Mouse (Mus musculus) liver, embryonic 11.5 days (tissue): ENCODE results near the gene Hist1h3e. TPM values are rescaled to one million over a fixed set of nuclear protein-coding genes. Genes with fewer than 3 reads are reported as not detected.
"Not testable (repeated sequence)": the region's sequence is repeated elsewhere in the genome, so short reads cannot be mapped to it uniquely, and the experiment has no call there.

Experiments used
- ATAC-seq: fragments of 200-750 bp; cut with Nextera tagmentation; replicated peaks from 2 replicates; pipeline ENCODE4 v1.8.0; 2017; ENCODE audit warnings: moderate number of reproducible peaks, mild to moderate bottlenecking, moderate TSS enrichment, moderate library complexity; ENCODE audit not compliant: low FRiP score
- DNase-seq: peaks from one replicate; pipeline ENCODE4 v3.0.0-alpha.2; 2017; ENCODE audit warnings: low spot score
- H3K27ac ChIP-seq: fragments of 300-500 bp; sonication (generic); 2 replicates; pipeline ENCODE4 v1.5.1; 2014; ENCODE audit warnings: mild to moderate bottlenecking, low read depth, low read length, control low read depth
- H3K27me3 ChIP-seq: fragments of 300-500 bp; sonication (generic); replicated peaks from 2 replicates; pipeline ENCODE4 v1.6.1; 2014; ENCODE audit warnings: low read length, mixed read lengths; ENCODE audit not compliant: control insufficient read depth, insufficient read depth
- H3K36me3 ChIP-seq: fragments of 300-500 bp; sonication (generic); 2 replicates; pipeline ENCODE4 v1.6.1; 2014; ENCODE audit warnings: mild to moderate bottlenecking, low read length, moderate library complexity, mixed read lengths; ENCODE audit not compliant: control insufficient read depth, insufficient read depth
- H3K4me1 ChIP-seq: fragments of 300-500 bp; sonication (generic); replicated peaks from 2 replicates; pipeline ENCODE4 v1.6.1; 2014; ENCODE audit warnings: low read length, mixed read lengths; ENCODE audit not compliant: control insufficient read depth, insufficient read depth
- H3K4me2 ChIP-seq: fragments of 300-500 bp; sonication (generic); 2 replicates; pipeline ENCODE4 v1.6.1; 2014; ENCODE audit warnings: mild to moderate bottlenecking, control low read depth, moderate library complexity
- H3K4me3 ChIP-seq: fragments of 300-500 bp; sonication (generic); 2 replicates; pipeline ENCODE4 v1.5.1; 2014; ENCODE audit warnings: low read depth, low read length, control low read depth
- H3K9ac ChIP-seq: fragments of 300-500 bp; sonication (generic); 2 replicates; pipeline ENCODE4 v1.6.1; 2014; ENCODE audit warnings: low read depth, low read length, control low read depth
- H3K9me3 ChIP-seq: fragments of 300-500 bp; sonication (generic); 2 replicates; pipeline ENCODE4 v1.6.1; 2016; ENCODE audit warnings: low read length, inconsistent platforms, mixed read lengths; ENCODE audit not compliant: control insufficient read depth
- WGBS: fragments of 180-500 bp; shearing (Covaris S2); extraction: QIAGEN DNeasy Blood & Tissue Kit; methylation state at CpG from one replicate; pipeline ENCODE4 v1.1.7; 2014; 5-methylcytosine and 5-hydroxymethylcytosine counted together
- polyA plus RNA-seq: library from polyadenylated mRNA; unstranded; fragments of >200 nt; fragmentation: Nextera tagmentation; extraction: Ambion mirVana; gene quantifications from 2 replicates; pipeline ENCODE4 v1.2.1, GENCODE M21; 2014

Hist1h3e gene
- polyA plus RNA-seq, 1 experiment from 2014 or later = 3.5 TPM

DNA sequence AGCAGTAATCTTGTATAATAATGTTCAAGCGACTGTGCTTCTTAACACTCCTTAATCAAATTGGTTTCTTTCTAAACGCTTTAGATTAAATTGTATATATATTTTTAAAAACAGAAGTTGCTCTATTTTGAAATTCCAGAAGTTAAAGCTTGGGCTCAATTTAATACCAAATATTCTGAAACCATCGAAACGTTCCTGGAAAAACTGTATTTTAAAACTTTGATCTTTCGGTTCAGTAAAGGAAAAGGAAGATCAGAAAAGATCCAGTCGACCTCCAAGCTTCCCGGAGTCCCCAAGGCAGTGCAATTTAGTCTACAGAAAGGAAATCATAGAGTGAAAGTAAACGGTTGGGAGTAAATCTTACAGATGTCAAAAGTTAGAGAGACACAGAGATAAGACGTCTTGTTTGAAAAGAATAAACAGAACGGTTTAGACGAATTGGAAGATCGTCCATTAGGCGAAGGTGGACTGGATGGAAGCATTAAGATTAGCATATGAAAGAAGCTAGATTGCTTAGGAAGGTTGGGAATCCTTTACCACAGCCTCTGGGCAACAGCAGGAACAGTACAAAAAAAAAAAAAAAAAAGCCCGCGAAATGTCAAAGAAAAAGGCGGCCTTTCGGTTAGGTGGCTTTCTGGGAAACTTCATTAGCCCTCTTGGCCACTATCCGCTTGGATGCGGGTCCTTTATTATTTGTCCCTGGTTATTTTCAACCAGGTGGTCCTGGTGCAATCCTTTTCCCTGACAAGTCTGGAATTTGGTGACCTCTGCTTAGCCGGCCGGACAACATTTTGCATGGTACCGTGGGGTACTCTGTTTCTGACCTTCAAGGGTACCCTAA, 24.1 kb upstream of the Hist1h3e start:
- Histone ChIP-seq H3K9ac (peak overlapping the region; percentile 75), H3K9me3 (no peaks in the 10 kb centered on the region), H3K36me3 (no peaks in the 10 kb centered on the region), H3K4me1 (peaks cover 28% of the 10 kb centered on the region), H3K27ac (peak overlapping the region; percentile 100), H3K4me3 (peak overlapping the region; percentile 43), H3K27me3 (no peaks in the 10 kb centered on the region), H3K4me2 (peak overlapping the region; percentile 87)
- no peak for ATAC-seq
- DNase-seq = no peak
- 3% methylated on average over 22 of the region's 22 CpGs for WGBS

GRCm38 (mm10) chr13:23585442-23586098, 23.4 kb upstream of the Hist1h3e start:
- H3K27ac ChIP-seq = peak overlapping the region; percentile 100
- DNase-seq (peak; percentile 72), ATAC-seq (peak; percentile 80)
- H3K4me2 ChIP-seq = peak overlapping the region; percentile 87
- not testable (repeated sequence) for H3K27me3 ChIP-seq, H3K36me3 ChIP-seq, H3K9me3 ChIP-seq
- H3K4me3 ChIP-seq = peak overlapping the region; percentile 52
- 2% methylated on average over 20 of the region's 36 CpGs for WGBS
- H3K9ac ChIP-seq = peak overlapping the region; percentile 69
- peaks cover 31% of the 10 kb centered on the region for H3K4me1 ChIP-seq

DNA sequence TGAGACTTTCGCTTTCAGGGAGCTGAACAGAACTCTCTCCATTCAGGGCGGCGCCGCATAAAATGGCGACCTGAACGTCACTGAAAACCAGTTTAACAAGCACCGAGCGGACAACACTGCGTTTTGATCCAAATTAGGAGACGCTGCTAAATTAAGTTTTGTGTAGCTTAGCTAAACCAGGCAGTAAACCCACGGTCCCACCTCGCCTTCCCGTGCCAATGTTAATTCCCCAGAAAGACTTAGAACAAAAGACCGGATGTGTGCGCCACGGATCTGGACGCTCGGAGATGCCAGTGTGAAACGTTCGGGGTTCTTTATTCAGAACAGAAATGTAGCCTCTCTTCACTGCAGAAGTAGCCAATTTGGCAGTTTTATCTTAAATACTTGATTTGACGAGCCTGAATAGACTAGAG, 22.9 kb upstream of the Hist1h3e start:
- Histone ChIP-seq H3K9me3 (no peaks in the 10 kb centered on the region), H3K9ac (peak overlapping the region; percentile 69), H3K4me1 (peaks cover 31% of the 10 kb centered on the region), H3K4me3 (peak overlapping the region; percentile 52), H3K4me2 (peak overlapping the region; percentile 87), H3K36me3 (no peaks in the 10 kb centered on the region), H3K27me3 (no peaks in the 10 kb centered on the region), H3K27ac (peak overlapping the region; percentile 100)
- DNase-seq (peak; percentile 80), ATAC-seq (peak; percentile 7; the same call in 1 of the 2 replicates)
- WGBS = under 1% methylated on average over 21 of the region's 21 CpGs

DNA sequence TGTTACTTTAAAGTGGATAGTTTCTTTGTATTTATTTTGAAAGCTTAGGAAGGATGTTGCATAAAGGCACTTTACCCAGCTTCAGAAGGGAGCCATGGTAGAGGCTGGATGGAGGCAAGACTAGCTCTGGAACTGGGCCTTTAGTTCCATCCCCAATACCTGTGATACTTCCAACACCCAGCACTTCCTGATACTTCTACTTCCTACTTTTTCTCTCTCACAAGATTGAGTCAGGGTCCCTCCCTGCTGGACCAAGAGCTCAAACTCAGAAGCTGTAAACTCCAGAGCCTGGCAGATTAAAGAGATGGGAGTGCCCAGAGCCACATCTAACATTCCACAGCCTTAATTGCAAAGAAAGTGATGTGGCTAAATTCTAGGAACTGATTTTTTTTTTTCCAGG, 22.2 kb upstream of the Hist1h3e start:
- ATAC-seq = no peak

DNA sequence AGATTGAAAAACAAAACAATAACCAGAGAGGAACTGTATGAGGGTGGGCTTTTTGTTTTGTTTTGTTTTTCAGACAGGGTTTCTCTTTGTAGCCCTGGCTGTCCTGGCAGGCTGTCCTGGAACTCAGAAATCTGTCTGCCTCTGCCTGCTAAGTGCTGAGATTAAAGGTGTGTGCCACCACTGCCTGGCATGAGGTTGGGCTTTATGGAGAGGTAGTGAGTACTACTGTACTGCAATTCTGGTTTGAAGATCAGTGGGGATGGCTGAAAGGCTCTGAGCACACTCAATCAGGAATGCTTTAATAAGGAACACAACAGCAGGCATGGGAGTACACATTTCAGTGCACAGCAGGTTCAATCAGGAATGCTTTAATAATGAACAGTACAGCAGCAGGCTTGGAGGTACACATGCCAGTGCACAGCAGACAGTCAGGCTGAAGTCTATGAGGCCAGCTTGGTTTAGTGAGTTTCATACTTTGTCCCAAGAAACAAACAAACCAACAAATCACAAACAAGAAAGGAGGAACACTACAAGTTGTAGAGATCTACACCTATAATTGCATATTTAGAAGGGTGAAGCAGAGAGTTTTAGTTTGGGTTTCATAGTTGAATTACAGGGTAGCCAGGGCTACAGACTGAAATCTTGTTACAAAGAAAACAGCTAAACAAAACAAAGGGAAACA, 21.4 kb upstream of the Hist1h3e start:
- Histone ChIP-seq H3K27ac (peak overlapping the region; percentile 100), H3K4me2 (peak overlapping the region; percentile 77), H3K4me1 (peaks cover 31% of the 10 kb centered on the region), H3K27me3 (no peaks in the 10 kb centered on the region), H3K9ac (peak overlapping the region; percentile 49), H3K36me3 (no peaks in the 10 kb centered on the region), H3K9me3 (no peaks in the 10 kb centered on the region), H3K4me3 (no peak overlapping the region; the same call in 1 of the 2 replicates)
- DNase-seq (no peak), ATAC-seq (no peak)

More for the DNA sequence above, 22.2 kb upstream of the Hist1h3e start:
- Histone ChIP-seq H3K27ac (peak overlapping the region; percentile 100), H3K4me2 (peak overlapping the region; percentile 87), H3K27me3 (no peaks in the 10 kb centered on the region), H3K9ac (peak overlapping the region; percentile 69), H3K36me3 (no peaks in the 10 kb centered on the region), H3K9me3 (no peaks in the 10 kb centered on the region), H3K4me3 (peak overlapping the region; percentile 52), H3K4me1 (peaks cover 31% of the 10 kb centered on the region)
- no peak for DNase-seq

DNA sequence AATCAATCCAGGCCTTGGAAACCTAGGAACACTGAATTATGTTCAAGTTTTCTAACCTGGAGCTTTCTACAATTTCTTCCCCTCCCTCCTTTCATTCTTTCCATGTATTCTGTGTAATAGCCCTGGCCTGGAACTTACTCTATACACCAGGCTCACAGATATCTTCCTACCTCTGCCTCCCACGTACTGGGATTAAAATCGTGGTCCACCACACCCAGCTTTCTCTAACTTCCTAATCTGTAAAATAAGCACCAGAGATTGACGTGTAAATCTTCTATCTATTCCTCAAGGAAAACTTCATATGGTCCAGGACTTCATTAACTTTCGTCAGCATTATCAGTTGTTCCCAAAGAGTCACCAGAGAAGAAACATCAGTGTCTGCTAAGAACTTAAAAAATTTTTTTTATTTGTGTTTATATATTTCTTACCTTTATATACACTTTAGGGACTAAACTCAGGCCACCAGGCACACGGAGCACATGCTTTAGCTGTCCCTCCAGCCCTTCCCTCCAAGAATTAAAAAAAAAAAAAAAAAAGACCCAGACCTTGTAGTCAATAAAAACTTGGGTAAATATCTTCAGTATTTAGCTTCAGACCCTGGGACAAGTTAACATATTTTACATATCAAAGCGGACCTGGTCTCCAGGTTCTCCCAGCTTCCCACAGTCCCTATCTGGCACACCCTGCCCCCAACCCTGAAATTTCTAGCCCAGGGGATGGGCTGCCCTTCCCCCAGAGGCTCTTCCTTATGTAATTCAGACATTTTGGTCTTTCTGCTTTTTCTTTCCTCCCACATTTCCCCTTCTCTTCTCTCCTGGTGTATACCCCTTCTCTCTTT, 20.3 kb upstream of the Hist1h3e start:
- Histone ChIP-seq H3K4me3 (peak overlapping the region; percentile 50), H3K4me1 (peaks cover 31% of the 10 kb centered on the region), H3K9me3 (no peaks in the 10 kb centered on the region), H3K27me3 (no peaks in the 10 kb centered on the region), H3K4me2 (peak overlapping the region; percentile 77), H3K36me3 (no peaks in the 10 kb centered on the region), H3K9ac (peak overlapping the region; percentile 77), H3K27ac (peak overlapping the region; percentile 100)
- ATAC-seq = peak; percentile 3
- DNase-seq = no peak
- 6% methylated on average over 6 of the region's 6 CpGs for WGBS

DNA sequence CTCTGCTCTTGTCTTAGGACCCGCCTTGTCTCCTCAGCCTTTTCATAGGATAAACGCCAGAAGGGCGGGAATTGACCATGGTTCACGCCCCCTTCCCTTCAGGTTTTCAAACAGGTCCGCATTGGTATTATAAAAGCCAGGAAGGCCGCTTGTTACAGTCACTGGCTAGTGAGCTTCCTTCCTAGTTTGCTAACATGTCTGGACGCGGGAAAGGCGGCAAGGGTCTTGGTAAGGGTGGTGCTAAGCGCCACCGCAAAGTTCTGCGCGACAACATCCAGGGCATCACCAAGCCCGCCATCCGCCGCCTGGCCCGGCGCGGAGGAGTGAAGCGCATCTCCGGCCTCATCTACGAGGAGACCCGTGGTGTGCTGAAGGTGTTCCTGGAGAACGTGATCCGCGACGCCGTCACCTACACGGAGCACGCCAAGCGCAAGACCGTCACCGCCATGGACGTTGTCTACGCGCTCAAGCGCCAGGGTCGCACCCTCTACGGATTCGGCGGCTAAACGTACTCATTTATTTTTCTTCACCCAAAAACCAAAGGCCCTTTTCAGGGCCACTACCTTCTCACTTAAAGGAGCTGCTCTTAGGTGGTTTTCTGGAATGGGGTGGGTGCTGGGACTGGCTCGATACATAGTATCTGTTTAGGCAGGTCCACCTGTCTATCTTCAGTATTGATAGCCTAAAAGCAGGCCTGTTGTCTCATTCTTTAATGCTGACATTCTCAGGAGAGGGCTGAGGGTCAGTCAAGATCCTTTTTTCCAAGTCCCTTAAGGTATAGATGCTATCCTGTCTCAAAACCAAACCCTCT, 19.4 kb upstream of the Hist1h3e start, which contains the start of gene Hist1h4d:
Hist1h4d (plus strand) TSS at position 191 of the 811 bp plus-strand sequence.
- Histone ChIP-seq H3K27ac (peak within 1 kb of the TSS; percentile 100), H3K4me1 (peaks cover 33% of the 10 kb centered on the region)
- WGBS = under 1% methylated on average over 43 of the region's 43 CpGs

More for the DNA sequence above, 19.4 kb upstream of the Hist1h3e start, which contains the start of gene Hist1h4d:
- Histone ChIP-seq H3K9me3 (no peaks in the 10 kb centered on the region), H3K27me3 (no peaks in the 10 kb centered on the region), H3K4me2 (peak within 1 kb of the TSS; percentile 77), H3K9ac (peak within 1 kb of the TSS; percentile 77), H3K36me3 (no peaks in the 10 kb centered on the region), H3K4me3 (peak within 1 kb of the TSS; percentile 50)
- DNase-seq (peak; percentile 97), ATAC-seq (peak; percentile 85)
